Mouse (Mus musculus) bone marrow macrophage, adult 2 months (primary cell): Measurements from ENCODE around the gene Tex46. TPM values are rescaled to one million over a fixed set of nuclear protein-coding genes. Genes with fewer than 3 reads are reported as not detected.

ENCODE experiments used
- H3K27ac ChIP-seq: 2 replicates; pipeline ENCODE4 v1.5.1; 2012; ENCODE audit warnings: low read depth, low read length; ENCODE audit not compliant: insufficient read depth
- H3K4me1 ChIP-seq: 2 replicates; pipeline ENCODE4 v1.6.1; 2012; ENCODE audit warnings: low read length; ENCODE audit not compliant: control insufficient read depth, insufficient read depth
- H3K4me3 ChIP-seq: 2 replicates; pipeline ENCODE4 v1.5.1; 2012; ENCODE audit warnings: mild to moderate bottlenecking, low read length, moderate library complexity; ENCODE audit not compliant: insufficient read depth
- CTCF ChIP-seq: IDR thresholded peaks from 2 replicates; pipeline ENCODE4 v1.5.1; 2012; ENCODE audit warnings: low read depth, mild to moderate bottlenecking, low read length, moderate library complexity
- POLR2A ChIP-seq: IDR thresholded peaks from 2 replicates; pipeline ENCODE4 v1.6.1; 2012; ENCODE audit warnings: mild to moderate bottlenecking, low read depth, low read length, borderline replicate concordance
- polyA plus RNA-seq: library from polyadenylated mRNA; stranded (reverse); fragments of >200 nt; gene quantifications from 2 replicates; pipeline ENCODE4 v1.2.4, GENCODE M21; 2012; ENCODE audit not compliant: missing spikeins, insufficient read depth, insufficient read length

The Tex46 gene
- polyA plus RNA-seq, 1 experiment = not detected

DNA sequence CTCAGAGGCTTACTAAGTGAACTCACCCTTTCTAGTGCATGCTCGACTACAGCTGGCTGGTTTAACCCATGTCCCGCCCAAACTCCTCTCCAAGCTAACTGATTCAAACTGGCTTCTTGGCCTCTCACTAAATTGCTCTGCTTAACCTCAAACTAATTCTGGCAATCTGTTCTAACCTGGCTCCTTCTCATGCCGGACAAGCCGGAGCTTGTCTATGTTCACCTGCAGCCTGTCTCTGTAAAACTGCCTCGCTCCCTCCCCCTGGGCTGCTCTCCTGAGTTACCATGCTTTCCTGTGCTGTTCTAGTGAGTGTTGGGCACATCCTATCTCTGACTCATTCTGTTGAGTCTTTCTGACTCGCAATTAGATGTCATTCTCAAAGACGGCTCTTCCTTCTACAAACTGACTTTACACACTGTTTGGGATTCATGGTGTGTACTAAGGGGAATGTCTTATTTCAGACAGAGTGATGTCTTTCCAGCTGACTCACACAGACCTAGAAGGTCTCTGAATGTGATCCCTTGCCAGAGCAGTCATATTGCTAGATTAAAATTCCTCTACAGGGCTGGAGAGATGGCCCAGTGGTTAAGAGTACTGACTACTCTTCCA is 11.9 kb upstream of the Tex46 start:
- peaks cover 19% of the 10 kb centered on the region for H3K4me1 ChIP-seq
- TF ChIP-seq POLR2A (no peak), CTCF (no peak)
- no peak overlapping the region for H3K27ac ChIP-seq
- H3K4me3 ChIP-seq = no peak overlapping the region

DNA sequence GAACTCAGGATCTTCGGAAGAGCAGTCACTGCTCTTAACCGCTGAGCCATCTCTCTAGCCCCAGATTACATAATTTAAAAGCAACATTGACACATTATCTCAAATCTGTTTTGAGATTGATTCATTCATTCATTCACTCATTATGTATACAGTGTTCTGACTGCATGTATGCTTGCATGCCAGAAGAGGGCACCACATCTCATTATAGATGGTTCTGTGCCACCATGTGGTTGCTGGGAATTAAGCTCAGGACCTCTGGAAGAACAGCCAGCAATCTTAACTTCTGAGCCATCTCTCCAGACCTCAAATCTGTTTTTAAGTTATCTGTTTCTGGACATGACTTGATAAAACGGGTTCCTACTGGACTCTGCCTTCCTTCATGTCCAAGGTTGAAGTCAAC is 10.4 kb upstream of the Tex46 start:
- TF ChIP-seq CTCF (no peak), POLR2A (no peak)
- no peak overlapping the region for H3K4me3 ChIP-seq
- H3K4me1 ChIP-seq = peaks cover 16% of the 10 kb centered on the region
- no peak overlapping the region for H3K27ac ChIP-seq

DNA sequence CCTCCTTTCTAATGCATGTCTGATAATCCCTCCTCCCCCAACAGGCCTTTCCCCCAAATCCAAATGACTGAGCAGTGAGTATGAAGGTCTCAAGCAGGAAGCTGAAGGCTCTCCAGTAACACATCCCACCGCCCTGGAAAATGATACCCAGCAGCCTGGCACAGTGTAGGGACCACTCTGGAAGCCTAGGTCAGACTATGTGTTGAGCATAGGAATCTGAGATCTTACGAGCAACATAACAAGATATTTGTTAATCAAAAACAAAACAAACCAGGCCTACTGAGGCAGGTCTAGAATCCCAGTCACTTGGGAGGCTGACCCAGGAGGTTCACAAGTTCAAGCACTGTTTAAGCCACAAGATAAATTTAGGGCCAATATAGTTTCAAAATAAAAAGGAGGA is 9.7 kb upstream of the Tex46 start:
- peaks cover 16% of the 10 kb centered on the region for H3K4me1 ChIP-seq
- no peak overlapping the region for H3K4me3 ChIP-seq
- H3K27ac ChIP-seq = no peak overlapping the region
- TF ChIP-seq CTCF = no peak
- TF ChIP-seq POLR2A = no peak

DNA sequence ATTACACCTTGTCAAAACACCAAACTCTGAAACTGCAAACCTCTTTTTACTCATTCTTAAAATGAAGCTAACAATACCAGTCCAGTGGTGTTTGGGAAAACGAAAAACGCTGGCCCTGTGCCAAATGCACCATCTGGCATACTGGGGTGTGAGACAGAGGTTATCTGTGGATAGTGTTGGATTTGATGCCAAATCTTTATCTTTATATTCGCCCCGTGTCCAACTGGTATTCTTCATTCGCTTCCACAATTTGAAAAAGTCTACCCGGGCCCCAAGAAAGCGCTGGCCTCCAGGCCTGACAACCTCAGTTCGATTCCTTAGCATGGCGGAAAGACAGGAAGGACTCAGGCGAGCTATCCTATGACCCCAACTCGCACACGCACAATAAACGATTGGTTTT is 8.8 kb upstream of the Tex46 start:
- TF ChIP-seq POLR2A = no peak
- no peak for TF ChIP-seq CTCF
- H3K4me1 ChIP-seq = peaks cover 13% of the 10 kb centered on the region
- peak overlapping the region; percentile 94 for H3K4me3 ChIP-seq
- H3K27ac ChIP-seq = no peak overlapping the region

DNA sequence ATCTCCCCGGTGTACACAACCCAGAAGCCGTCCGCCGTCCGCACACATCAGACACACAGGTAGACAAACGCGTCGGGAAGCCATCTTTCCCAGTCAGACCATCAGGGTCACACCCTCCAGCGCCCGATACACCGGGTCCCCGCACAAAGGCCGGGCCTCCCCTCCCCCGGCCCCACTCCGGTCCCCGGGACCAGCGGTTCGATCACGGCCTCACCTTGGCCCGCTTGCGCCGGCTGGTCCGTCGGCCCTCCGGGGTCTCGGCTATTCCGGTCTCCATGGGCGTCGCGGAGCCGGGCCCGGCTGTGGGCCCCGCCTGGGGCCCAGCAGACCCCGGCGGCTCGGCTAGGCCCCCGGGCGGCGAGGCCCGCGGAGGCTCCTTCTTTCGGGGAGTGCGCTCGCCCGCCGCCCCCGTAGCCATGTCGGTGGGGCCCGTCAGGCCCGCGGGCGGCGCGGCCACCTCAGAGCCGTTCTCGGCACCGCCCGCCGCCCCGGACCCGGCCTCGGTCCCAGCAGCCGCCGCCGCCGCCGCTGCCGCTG is 8.2 kb upstream of the Tex46 start:
- Histone ChIP-seq H3K27ac (peak overlapping the region; percentile 34; the same call in 1 of the 2 replicates), H3K4me3 (peak overlapping the region; percentile 94), H3K4me1 (peaks cover 11% of the 10 kb centered on the region)
- no peak for TF ChIP-seq CTCF
- no peak for TF ChIP-seq POLR2A

DNA sequence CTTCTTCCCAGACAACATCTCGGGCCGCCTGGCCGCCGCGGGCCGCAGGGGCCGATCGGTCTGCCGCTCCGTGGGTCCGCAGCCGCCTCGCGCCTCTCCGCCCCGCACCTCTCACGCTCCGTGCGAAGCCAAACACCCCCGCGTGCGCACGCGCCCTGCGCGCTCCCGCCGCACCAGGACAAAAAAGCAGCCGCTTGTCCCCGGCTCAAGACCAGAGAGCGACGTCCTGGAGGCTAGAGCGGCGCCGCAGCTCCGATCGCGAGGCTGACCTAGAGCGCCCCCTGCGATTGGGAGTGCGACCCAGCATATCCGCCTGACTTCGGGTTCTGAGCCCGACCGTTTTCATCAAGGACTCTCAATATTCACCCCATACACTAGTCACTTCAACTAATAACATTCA is 7.7 kb upstream of the Tex46 start, which contains the start of gene Kdm1a:
Gene Kdm1a (minus strand): TSS at position 156 of the 400 bp plus-strand sequence.
- TF ChIP-seq CTCF (peak; percentile 33; the same call in 1 of the 2 replicates), POLR2A (no peak)
- Histone ChIP-seq H3K27ac (peak within 1 kb of the TSS; percentile 34; the same call in 1 of the 2 replicates), H3K4me1 (peaks cover 11% of the 10 kb centered on the region), H3K4me3 (peak within 1 kb of the TSS; percentile 94)

DNA sequence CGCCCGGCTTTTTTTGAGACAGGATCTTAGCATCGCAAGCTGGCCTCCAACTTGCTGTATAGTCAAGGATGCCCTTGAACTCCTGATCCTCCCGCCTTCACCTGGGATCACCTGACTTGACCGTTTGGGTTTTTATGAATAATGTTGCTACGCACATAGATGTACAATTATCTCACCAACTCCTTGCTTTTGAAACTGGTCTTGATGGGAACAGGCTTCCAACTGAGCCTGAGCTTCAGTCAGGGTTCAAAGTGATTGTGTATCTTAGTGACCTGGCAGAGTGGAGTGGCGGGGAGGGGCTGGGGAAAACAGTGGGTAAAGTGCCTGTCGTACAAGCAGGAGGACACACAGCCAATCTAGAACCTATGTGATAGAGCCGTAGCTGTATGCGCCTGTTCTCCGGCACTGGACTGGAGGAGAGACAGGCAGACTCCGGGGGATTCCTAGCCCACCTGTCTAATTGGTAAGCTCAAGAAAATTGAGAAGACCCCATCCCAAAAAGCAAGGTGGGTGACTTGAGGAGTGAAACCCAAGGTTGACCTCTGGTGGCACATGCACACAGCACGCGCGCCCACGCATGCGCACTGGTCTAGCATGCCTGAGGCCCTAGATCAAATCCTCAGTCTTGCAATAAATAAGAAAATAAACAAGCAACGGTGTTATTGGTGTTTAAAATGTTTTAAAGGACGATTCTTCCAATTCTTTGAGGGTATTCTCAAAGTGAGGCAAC is 4.3 kb upstream of the Tex46 start:
- no peak overlapping the region for H3K27ac ChIP-seq
- no peaks in the 10 kb centered on the region for H3K4me1 ChIP-seq
- H3K4me3 ChIP-seq = no peak overlapping the region
- TF ChIP-seq CTCF (no peak), POLR2A (no peak)

DNA sequence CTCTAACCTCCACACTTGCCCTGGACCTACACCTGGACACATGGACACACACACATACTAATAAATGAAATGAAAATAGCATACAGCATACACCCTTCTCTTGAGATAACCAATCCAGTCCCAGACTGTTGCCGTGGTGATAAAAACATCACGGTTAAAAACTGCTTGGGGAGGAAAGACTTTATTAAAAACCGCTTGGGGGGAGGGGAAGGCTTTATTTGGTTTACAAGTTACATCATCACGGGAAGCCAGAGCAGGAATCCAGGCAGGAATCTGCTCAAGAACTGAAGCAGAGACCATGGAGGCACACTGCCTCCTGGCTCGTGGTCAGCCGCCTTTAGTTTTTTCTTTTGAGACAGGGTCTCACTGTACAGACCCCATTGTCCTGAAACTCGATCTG is 3.4 kb downstream of the Tex46 start:
- no peak for TF ChIP-seq POLR2A
- H3K27ac ChIP-seq = no peak overlapping the region
- no peaks in the 10 kb centered on the region for H3K4me1 ChIP-seq
- H3K4me3 ChIP-seq = no peak overlapping the region

DNA sequence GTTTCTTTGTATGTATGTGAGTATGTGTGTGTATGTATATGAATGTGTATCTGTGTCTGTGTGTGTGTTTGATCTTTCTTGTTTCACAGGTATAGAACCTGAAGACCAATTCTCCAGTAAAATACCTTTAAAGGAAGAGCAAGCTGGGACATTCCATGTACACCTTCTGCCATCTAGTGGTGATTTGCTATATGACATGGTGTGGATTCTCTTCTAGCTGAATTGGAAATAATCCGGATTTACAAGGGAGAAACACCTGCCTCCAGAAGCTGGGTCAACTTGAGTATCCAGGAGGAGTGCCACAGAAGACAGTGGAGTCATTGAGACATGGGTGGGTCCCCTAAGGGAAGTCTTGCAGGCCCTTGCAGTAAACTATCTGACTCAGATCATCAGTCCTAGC is 11.1 kb downstream of the Tex46 start:
- no peak overlapping the region for H3K4me3 ChIP-seq
- H3K4me1 ChIP-seq = peaks cover 1% of the 10 kb centered on the region; the same call in 1 of the 2 replicates
- TF ChIP-seq POLR2A = no peak
- TF ChIP-seq CTCF = no peak
- no peak overlapping the region for H3K27ac ChIP-seq

DNA sequence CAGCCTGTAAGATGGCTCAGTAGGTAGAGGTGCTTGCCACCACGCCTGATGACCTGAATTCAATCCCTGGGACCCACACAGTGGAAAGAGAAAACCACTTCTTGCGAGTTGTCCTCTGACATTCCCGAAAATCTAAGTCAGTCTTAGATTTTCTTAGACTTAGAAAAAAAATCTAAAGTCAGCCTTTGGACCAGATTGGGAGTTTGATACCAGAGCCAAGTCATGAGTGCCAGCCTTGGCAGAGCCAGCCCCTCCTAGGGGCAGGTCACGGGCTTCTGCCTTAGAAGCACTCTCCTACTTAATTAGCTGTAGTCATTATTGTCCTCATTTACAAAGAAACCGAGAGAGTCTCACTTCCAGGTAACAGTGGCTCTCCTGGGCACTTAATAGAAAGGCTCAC is 11.7 kb downstream of the Tex46 start:
- Histone ChIP-seq H3K4me1 (peaks cover 7% of the 10 kb centered on the region), H3K4me3 (no peak overlapping the region), H3K27ac (no peak overlapping the region)
- no peak for TF ChIP-seq POLR2A
- no peak for TF ChIP-seq CTCF
